Mouse (Mus musculus) E14TG2a.4 (cell line): ENCODE data around the gene Snx10.

Experiments
- H3K27me3 ChIP-seq: 2 replicates; pipeline ENCODE4 v1.6.1; 2014; ENCODE audit warnings: low read length, control low read depth; ENCODE audit not compliant: insufficient read depth
- H3K36me3 ChIP-seq: 2 replicates; pipeline ENCODE4 v1.6.1; 2014; ENCODE audit warnings: low read length, control low read depth; ENCODE audit not compliant: insufficient read depth
- H3K4me1 ChIP-seq: replicated peaks from 2 replicates; pipeline ENCODE4 v1.6.1; 2014; ENCODE audit warnings: low read depth, low read length, control low read depth
- H3K4me3 ChIP-seq: replicated peaks from 2 replicates; pipeline ENCODE4 v1.5.1; 2014; ENCODE audit warnings: mild to moderate bottlenecking, low read length
- H3K9me3 ChIP-seq: 2 replicates; pipeline ENCODE4 v1.6.1; 2014; ENCODE audit warnings: low read length, control low read depth
- CTCF ChIP-seq: conservative IDR thresholded peaks from 2 replicates; pipeline ENCODE4 v1.5.1; 2014; ENCODE audit warnings: low read length
- NANOG ChIP-seq: IDR thresholded peaks from 2 replicates; pipeline ENCODE4 v1.6.1; 2014; ENCODE audit warnings: borderline replicate concordance, low read length, mixed read lengths
- POU5F1 ChIP-seq: IDR thresholded peaks from 2 replicates; pipeline ENCODE4 v1.6.1; 2014; ENCODE audit warnings: low read length, borderline replicate concordance

Gene Snx10

DNA sequence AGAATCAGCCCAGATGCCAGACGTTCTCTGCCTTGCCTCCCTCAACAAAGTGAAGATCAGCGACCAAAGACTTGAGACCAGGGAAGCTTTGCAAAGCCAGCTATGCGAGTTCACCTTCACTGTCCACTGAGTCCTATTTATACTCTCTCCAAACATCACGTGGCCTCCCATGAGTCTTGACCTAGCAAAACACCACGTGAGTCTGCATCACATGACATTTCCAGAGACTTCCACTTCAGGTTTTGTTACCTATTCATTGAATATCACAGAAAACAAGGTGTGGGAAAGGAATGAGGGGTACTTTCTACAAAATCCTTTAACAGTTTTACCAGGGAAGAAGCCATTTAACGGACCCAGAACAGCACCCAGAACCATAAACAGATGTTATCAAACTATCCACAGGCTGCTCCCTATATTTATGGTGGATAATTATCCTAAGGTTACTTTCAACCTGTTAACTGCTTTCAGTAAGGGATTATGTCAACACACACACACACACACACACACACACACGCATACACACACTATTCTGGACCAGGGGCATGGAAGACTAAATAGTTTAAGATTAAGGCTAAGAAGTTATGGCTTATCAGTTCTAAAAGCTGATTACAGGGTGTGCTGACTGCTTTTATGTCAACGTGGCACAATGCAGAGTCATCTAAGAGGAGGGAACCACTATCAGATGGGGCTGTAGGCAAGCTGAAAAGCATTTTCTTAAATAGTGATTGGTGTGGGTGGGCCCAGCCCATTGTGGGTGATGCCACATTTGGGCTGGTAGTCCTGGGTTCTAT lies 26.2 kb upstream of the Snx10 start:
- H3K4me1 ChIP-seq = peaks cover 5% of the 10 kb centered on the region; the same call in 1 of the 2 replicates
- H3K36me3 ChIP-seq = no peaks in the 10 kb centered on the region
- TF ChIP-seq POU5F1 (no peak), NANOG (no peak), CTCF (no peak)
- H3K27me3 ChIP-seq = no peaks in the 10 kb centered on the region
- H3K4me3 ChIP-seq = no peak overlapping the region
- H3K9me3 ChIP-seq = peaks cover 3% of the 10 kb centered on the region; the same call in 1 of the 2 replicates

DNA sequence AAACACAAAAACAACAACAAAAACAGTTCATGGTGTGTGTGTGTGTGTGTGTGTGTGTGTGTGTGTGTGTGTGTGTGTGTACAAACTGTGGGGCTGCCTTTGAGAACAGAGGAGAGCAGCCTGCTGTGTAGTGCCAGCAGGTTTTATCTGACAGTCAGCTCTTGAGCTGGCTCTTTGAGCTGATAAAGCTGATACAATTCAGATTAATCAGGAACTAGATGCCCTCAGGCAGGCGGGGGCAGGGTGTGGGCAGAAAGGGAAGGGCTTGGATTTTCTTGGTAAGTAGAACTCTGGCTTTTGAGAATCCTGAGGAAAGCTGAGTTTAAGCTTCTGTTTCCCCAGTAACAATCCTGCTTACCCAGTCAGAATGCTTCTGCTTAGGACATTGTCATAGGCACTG lies 18.0 kb upstream of the Snx10 start:
- peaks cover 3% of the 10 kb centered on the region; the same call in 1 of the 2 replicates for H3K9me3 ChIP-seq
- no peaks in the 10 kb centered on the region for H3K27me3 ChIP-seq
- no peak overlapping the region for H3K4me3 ChIP-seq
- TF ChIP-seq CTCF = no peak
- no peak for TF ChIP-seq POU5F1
- no peak for TF ChIP-seq NANOG
- H3K4me1 ChIP-seq = peaks cover 53% of the 10 kb centered on the region
- no peaks in the 10 kb centered on the region for H3K36me3 ChIP-seq

DNA sequence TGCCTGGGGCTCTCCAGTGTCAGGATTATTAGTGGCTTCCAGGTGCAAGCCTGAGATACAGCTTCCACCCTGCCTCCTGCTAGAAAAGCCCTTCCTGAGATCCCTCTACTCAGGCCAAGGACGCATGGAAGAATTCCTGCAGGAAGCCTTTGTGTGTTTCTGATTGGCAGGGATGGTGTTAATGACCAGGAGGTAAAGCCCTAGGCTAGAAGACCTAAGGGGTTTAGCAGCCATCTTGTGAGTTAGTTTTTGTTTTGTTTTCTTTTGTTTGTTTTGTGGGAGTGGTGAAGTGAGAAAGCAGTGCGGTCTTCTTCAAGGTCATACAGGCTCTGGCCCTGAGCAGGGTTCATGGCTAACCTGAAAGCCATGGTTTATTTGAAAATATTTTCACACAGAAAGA lies 16.1 kb upstream of the Snx10 start:
- Histone ChIP-seq H3K4me1 (peaks cover 69% of the 10 kb centered on the region), H3K4me3 (no peak overlapping the region), H3K36me3 (no peaks in the 10 kb centered on the region), H3K9me3 (no peaks in the 10 kb centered on the region), H3K27me3 (no peaks in the 10 kb centered on the region)
- TF ChIP-seq NANOG = peak; percentile 44; the same call in 1 of the 2 replicates
- TF ChIP-seq CTCF = no peak

DNA sequence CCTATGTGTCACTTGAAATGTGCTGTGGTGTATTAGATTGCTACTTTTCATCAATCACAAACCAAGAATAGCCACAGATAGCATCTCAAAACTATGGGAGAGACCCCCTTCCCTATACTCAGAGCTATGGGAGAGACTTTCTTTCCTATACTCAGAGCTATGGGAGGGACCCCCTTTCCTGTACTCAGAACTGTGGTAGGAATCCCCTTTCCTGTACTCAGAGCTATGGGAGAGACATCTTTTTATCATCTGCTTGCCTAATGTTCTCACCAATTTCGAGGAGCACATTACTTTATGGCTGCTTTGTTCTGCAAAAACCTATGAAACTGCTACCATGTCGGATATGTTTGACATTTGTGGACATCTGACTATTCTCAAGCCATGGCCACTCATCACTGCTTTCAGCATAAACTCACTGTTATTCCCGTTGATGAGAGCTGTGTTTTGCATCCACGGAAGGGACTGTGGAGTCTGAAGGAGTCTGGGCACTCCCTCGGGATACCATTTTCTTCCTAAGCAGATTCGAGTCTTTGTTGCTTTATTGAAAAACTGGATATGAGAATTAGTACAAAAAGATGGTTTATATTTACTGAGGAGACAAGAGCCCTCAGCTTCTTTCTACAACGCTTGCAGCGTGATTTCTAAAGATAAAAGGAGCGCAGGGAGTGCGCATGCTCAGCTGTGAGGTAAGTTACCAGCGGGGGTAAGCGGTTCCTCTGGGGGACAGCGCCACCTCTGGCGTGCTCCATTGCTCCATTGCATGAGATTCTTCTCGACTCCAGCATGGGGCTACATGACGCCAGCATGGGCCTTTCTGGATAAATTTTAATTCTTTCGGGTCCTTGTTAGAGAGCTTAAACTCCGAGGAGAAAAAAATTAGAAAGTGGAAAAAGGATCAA lies 14.7 kb upstream of the Snx10 start:
- Histone ChIP-seq H3K4me3 (no peak overlapping the region), H3K27me3 (no peaks in the 10 kb centered on the region), H3K9me3 (no peaks in the 10 kb centered on the region), H3K4me1 (peaks cover 84% of the 10 kb centered on the region), H3K36me3 (no peaks in the 10 kb centered on the region)
- TF ChIP-seq NANOG (no peak), CTCF (peak; percentile 68)

DNA sequence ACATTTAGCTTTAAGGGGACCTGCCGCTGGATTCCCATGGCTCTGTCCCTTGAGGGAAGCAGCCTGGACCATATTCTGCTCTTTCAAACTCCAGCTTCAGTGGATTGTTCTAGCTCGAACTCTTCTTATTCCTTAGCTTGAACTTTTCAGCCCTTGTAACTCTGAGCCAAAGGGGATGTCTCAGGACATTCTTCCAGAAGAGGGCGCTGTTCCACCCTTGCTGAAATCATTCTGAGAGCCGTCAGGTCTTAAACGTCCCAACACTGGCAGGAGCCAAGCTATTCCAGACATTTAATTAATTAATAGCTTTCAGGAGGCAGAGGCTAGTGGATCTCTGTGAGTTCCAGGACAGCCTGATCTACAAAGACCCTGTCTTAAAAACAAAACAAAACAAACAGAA lies 13.6 kb upstream of the Snx10 start:
- Histone ChIP-seq H3K4me3 (no peak overlapping the region), H3K27me3 (no peaks in the 10 kb centered on the region), H3K9me3 (no peaks in the 10 kb centered on the region), H3K4me1 (peaks cover 85% of the 10 kb centered on the region), H3K36me3 (no peaks in the 10 kb centered on the region)
- TF ChIP-seq NANOG (no peak), CTCF (peak; percentile 83)

DNA sequence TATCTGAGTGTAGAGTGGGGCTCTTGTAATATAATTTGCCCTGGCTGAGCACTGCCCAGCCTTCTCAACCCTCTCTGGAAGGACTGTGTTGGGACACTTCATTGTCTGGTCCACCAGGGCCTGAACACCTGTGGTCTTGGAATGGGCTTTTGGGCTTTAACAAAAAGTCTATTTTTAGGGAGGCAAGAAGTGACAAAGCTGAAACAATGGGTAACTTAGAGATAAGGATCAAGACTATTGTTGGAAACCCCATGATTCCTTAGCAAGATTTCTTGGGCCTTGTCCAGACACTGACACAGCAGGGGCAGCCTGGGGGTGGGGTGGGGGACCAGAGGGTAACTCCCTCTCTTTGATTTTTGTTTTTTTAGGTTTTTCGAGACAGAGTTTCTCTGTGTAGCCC lies 12.8 kb upstream of the Snx10 start:
- Histone ChIP-seq H3K4me1 (peaks cover 80% of the 10 kb centered on the region), H3K36me3 (no peaks in the 10 kb centered on the region), H3K4me3 (0 out of 2 replicates have a peak overlapping the region, but pooled peaks have one; percentile 8), H3K9me3 (no peaks in the 10 kb centered on the region), H3K27me3 (no peaks in the 10 kb centered on the region)
- TF ChIP-seq CTCF = no peak
- TF ChIP-seq NANOG = peak; percentile 22; the same call in 1 of the 2 replicates
- TF ChIP-seq POU5F1 = no peak

DNA sequence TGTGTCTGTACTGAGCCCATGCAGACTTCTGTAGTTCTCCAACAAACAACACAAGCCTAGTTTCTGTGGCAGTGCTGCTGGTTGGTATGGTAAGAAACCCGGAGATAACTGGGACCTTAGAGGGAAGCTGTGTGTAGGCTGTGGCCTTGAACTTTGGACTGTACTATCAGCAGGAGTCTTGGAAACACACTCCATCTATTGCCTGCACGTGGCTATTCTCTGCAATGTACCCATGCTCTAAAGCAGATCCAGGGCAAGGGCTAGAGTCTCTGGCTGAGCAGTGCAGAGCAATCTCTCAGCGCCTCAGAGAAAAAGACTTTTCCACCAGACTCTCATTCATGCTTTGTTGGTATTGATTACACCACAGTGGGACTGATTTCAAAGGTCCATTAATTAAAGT lies 10.0 kb upstream of the Snx10 start:
- Histone ChIP-seq H3K4me3 (no peak overlapping the region), H3K4me1 (peaks cover 57% of the 10 kb centered on the region), H3K36me3 (no peaks in the 10 kb centered on the region), H3K27me3 (no peaks in the 10 kb centered on the region), H3K9me3 (peaks cover 7% of the 10 kb centered on the region; the same call in 1 of the 2 replicates)
- no peak for TF ChIP-seq NANOG
- no peak for TF ChIP-seq CTCF
- TF ChIP-seq POU5F1 = no peak

DNA sequence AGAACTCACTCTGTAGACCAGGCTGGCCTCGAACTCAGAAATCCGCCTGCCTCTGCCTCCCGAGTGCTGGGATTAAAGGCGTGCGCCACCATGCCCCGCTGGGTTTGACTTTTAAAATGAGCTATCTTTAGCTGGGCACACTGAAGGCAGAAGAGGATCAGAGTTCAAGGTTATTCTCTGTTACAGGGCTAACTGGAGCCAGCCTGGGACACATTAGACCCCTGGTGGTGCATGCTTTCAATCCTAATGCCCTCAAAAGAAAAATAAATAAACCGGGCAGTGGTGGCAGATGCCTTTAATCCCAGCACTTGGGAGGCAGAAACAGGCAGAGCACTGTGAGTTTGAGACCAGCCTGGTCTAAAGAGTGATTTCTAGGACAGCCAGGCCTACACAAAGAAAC lies 8.8 kb upstream of the Snx10 start:
- TF ChIP-seq NANOG (peak; percentile 57; the same call in 1 of the 2 replicates), CTCF (no peak), POU5F1 (no peak)
- H3K4me3 ChIP-seq = no peak overlapping the region
- H3K9me3 ChIP-seq = peaks cover 7% of the 10 kb centered on the region; the same call in 1 of the 2 replicates
- H3K27me3 ChIP-seq = no peaks in the 10 kb centered on the region
- H3K4me1 ChIP-seq = peaks cover 46% of the 10 kb centered on the region
- H3K36me3 ChIP-seq = no peaks in the 10 kb centered on the region
